Mouse (Mus musculus) retina, postnatal 1 day (tissue): Measurements from ENCODE around the gene Smim22.

ENCODE experiments used
- DNase-seq: peaks from one replicate; pipeline ENCODE4 v3.0.0-alpha.2; 2012

The Smim22 gene

DNA sequence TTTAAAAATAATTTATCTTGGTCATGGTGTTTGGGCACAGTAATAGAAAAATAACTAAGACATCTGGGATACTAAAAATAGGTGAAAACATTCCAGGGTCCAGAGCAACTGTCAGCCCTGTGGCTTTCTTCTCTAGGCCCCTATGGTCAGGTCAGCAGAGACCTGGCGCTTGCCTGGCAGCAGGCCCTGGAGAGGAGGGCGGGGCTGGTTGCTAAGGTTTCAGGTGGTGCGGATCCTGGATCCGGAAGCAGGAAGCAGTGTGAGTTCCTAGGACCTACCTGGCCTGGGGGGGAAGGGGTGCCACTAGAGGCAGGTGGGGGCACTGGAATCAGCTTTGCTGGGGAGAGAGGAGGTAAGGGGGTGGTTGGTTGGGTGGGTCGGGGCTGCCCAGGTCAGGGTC is at the start of gene Smim22:
Smim22 (plus strand) TSS at position 222 of the 400 bp plus-strand sequence.
- no peak for DNase-seq

DNA sequence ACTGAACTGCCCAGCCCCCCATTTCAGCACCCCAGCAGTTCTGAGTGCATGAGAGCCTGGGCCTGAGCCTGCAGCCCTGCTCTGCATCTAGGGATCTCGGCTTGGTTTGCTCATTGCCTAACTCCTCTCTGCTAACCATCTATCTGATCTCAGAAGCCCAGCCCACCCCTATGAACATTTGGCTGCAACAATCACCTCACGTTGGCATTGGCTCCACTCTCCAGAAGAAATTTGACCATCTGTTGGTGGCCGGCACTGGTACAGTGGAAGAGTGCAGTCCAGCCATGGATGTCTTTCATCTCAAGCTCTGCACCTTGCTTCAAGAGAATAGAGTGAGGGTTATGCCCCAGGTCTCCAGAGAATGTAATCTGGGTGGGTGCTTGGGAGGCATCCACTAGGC is 49.6 kb upstream of the Smim22 start:
- DNase-seq, result no peak

DNA sequence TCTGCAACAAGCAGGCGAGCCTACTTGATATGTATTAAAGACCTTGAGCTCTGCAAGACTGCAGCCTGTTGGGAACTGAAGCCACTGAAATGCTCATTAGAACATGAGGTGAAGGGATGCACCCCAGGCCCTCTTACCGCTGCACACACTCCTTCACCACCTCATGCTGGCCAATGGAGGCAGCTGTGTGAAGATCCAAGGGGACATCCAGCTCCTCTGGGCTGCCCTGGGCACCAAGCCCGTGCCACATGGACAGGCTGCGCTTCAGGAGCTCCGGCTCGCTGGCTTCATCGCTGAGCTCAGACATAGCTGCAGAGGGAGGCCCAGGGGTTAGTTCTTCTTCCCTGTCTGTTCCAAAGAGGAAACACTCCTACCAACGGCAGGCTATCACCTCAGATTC is 46.8 kb upstream of the Smim22 start:
- no peak for DNase-seq

DNA sequence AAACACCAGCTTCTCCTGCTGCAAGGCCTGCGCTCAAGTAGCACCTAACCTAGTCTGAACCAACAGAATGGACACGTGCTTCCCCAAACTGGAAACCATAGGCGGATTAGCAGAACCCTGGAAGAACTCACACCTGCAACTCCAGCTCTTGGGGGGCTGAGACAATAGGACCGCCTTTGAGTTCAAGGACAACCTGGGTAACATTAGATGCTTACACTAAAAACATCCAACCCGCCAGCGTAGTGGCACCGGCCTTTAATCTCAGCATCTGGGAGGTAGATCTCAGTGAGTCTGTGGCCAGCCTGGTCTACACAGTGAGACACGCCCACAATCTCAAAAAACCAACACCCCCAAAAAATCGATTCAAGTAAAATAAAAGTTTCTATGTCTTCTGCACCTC is 43.7 kb upstream of the Smim22 start:
- DNase-seq, result no peak

DNA sequence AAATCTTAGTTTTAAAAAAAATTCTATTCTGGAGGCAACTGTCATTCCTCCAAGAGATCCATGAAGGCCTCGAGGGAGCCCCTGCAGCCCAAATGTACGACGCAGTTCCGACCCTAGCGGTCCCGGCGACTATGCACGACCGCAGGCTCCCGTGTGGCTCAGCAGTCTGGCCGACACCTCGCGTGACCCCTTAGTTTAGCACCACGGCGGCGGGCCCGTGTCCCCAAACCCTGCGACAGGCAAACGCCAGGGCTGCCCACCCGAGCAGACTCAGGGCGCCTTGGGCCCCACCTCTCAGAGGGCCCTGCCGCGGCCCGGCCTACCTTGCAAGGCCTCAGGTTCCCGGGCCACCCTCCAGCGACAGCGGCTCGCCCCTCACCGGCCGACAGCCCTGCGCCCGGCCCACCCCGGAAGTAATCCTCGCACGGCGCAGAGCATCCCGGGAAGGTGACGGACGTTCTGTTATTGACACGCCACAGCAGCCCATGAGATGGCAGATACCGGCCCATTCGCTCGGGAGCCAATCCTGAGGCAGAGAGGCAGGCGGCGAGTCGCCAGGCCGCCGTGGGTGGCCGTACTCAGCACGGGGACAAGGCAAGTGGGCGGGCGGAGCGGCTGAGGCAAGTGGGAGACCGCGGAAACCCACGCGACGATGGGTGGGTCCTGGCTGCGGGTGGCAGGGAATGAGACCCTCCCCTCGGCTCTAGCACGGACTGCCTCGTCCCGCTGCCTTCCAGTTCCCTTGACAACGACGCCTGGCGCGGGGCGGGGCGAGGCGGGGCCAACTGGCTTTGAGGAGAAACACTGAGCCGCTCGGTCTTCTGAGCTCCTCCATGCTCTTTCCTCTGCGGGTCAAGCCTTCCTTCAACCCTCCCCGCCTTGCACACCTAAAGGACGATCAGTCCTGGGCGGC is 43.0 kb upstream of the Smim22 start, which contains the start of gene Anks3:
Anks3 (minus strand) TSS at position 409 of the 913 bp plus-strand sequence.
- peak; percentile 98 for DNase-seq

DNA sequence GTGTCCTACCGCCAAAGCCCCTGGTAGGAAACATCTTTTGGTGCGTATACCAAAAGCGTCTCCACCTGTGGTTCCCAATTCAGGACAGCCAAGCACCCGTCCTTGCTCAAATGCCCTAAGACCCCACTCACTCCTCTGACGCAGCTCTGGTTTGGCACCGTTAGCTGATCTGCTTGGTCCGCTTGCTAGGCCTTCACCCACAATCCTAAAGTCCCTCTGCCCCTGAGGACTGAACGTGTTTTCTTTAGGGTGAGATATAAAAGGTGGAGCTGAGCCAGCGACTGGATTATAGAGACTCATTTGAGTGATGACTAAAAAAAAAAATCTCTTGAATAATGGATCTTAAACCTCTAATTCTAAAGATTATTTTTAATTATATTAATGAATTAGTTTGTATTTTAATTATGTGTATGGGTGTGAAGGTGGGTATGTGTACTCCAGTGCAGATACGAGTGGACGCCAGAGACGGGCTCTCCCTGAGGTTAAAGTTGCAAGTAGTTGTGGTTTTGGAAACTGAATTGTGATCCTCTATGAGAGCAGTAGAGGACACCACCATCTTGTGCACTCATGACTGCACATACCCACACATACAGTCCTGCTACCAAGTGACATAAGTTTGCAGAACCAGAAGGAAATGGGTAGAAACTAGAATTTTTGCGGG is 42.2 kb upstream of the Smim22 start:
- no peak for DNase-seq

DNA sequence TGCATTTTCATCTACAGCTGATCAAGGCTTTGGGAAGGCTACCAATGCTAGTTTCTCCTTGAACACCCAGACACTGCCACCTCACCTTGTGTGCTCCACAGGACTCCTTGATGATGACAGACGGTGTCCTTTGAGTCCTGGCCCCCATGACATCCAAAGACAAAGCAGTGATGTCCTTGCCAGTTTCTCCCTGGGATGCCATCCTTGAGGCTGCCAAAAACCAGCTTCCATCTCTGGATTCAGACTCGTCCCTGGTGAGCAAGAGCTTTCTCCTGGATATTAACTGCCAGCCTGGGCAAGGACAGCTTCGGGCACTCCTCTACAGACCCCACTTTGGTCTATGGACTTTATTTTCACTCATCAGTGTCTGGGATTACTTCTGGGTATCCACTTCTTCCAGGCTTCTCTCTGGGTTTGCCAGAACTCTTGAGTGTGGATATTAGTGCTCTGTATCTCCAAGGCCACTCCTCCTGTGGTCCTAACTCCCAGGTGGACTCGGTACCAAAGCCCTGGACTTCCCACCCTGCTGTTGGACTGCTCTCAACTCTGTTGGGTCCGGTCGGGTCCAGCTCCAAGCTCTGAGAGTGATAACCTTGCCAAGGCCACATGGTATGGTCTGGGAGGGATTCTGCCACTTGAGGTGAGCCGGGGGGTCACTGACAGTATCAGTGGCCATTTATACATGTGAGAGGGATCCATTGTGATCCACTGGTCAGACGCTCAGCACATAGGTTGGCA is 41.5 kb upstream of the Smim22 start:
- DNase-seq, result no peak

DNA sequence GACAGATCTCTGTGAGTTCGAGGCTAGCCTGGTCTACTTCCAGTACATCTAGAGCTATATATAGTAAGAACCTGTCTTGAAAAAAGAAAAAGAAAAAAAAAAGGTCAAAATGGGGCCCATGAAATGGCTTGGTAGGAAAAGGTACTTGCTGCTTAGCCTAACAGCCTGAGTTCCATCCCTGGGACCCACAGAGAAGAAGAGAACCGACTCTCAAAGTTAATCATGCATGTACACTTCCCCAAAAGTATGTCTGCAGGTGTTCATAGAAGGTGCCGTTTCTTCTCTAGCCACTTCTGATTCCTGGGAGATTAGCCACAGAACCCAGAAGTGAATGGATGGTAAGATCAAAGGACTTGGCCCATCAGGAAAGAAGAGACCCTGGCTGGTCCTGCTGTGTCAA is 38.7 kb upstream of the Smim22 start:
- DNase-seq, result no peak

DNA sequence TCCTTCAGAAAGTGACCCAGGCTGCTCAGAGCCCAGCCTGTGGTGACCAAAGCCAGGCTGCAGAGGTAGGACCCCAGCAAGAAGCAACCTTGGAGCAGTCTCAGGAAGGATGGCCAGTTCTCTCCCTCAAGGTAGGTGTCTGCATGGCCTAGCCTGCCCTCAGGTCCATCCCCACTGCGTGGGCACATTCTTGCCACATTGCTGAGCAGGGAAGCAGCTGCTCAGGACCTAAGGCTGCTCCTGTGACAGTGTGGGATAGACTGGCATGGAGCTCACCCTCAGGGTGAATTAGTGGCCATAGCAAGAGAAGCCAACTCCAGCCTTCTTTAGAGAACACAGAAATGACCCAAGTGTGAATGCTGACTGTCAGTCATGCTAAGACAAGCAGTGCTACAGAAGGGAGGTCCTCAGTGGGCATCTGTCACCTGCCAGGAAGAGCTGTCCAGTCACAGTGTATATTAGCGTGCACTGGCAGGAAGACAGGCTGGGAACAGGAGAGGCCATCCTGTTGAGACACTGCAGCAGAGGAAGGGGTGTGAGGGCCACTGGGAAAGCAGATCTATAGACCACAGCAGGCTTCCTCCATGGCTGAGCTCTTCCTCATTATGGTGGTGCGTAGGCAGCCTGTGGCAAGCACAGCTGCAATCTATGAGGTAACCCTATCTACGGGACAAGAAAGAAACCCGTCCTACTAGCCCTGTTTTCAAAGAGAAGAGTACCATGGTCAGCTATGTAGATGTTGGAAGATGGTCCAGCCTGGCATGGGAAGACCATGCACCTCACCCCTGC is 37.8 kb upstream of the Smim22 start:
- DNase-seq, result no peak

DNA sequence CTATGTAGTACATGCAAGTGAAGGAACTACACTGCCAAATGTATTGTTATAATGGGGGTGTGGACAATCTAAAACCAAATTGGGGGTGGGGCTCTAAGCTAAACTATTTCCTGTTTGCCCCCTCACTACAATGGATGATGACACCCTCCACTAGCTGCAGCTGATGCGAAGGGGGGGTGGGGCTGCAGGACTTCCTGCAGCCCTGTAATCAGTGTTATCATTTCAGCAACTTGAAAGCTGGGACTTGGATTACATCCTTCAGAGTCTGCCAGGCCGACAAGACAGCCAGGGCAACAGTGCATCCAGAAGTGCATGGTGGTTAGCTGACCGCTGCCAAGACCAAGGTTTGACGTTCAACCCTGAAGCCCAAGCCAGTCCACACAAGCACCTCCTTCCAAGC is 35.5 kb upstream of the Smim22 start:
- no peak for DNase-seq

DNA sequence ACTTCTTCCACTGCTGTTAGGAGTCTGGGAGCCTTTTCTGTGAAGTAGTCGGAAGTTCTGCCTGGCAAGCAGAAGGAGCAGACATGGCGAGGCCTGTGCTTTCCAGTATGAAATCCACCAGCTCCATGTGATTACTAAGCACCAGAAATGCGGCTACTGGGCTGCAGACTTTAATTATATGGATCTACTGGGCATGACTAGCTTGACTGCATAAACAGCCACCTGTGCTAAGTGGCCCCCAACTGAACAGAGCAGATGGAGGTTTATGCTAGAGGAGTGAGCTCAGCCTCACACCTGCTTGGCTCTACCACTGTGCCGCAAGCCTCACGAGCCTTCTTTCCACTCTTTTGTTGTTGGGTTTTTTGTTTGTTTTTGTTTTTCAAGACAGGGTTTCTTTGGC is 32.6 kb upstream of the Smim22 start:
- no peak for DNase-seq

DNA sequence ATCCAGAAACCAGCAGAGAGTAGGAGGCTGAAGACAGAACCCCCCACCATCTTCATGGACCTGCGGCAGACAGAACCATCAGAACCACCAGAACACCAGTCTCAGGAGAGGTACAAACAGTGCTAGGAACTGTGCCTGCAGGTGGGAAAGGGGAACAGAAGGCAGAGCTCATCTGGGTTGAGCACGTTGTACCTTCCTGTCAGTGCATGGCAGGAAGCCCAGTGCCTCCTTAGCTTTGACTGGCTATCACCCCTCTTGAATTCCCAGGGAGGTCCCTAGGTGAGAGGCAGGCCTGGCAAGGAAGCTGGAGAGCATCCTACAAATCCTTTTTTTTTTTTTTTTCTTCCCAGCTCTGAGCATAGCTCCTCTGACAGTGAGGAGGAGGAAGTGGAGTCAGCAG is 30.9 kb upstream of the Smim22 start:
- DNase-seq, result no peak

DNA sequence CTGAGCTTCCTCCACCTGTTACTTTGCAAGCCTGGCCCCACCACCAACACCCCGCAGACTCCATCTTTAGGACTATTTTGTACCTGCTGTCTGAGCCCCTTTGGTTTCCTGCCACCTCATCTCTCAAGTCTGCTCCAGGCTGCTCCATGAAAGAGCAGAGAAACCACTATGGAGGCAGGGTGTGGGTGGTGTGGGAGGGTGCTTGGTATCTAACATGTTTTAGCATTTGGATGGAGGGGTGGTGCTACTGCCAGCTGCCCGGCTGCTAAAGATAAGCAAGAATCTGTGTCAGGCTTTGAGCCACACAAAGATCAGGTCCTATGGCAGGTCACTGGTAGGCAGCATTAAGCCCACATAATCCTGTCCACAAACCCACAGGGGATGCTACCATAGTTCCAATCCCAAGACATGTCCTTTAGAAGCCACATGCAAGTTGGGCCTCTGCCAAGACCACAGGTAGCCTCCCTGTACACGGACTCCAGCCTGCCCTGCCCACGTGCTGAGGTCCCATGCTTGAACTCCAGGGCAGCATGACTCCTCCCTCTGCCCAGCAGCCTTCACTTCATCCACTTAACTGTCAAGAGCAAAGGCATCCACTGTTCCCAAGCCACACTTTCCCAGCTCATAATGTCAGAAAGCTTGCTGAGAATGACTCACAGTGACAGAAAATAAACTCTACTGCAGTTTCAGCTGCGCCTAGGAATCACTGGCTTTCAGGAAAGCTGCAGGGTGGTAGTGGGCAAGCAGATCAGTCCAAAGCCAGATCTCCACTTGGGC is 28.6 kb upstream of the Smim22 start:
- no peak for DNase-seq

DNA sequence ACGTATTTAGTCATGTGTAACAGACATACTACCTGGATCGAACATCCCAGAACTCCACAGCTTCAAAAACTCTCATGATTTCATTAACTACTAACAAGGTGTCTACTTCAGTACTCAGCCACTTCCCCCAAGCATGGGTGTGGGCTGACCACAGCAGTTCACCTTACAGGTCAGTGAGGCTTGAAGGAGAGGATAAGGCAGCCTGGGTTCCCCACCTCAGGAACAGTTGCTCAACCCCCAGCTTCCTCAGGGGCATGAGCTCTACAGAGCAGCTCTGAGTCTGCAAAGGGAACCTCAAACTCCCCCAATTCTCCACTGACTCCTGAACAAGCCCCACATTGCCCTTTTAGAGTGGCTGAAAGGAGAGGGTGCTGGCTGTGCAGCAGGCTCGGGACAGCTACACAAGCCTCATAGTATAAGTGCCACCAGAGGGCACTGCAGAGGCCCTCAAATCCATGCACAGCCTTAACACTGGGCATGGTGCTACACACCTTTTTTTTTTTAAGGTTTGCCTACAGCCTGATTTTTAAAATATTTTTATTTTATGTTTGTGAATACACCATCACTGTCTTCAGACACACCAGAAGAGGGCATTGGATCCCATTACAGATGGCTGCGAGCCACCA is 27.2 kb upstream of the Smim22 start:
- DNase-seq, result peak; percentile 45

DNA sequence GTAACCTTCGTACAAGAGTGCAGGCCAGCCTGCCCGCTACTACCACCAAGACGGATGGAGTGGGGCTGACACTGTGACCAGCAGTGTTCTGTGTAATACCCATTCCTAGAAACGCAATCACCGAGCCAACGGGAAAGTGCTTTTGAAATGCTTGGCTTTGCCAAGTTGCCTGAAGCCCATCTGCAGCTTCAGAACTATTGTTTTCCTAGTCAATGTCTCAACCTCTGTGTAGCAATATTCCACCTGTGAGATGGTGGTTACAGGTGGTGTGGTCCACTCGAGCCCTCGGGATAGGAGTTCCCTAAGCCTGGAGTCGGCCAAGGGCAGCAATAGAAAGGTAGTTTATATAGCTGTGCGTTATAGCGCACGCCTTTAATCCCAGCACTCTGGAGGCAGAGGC is 22.4 kb upstream of the Smim22 start:
- no peak for DNase-seq

DNA sequence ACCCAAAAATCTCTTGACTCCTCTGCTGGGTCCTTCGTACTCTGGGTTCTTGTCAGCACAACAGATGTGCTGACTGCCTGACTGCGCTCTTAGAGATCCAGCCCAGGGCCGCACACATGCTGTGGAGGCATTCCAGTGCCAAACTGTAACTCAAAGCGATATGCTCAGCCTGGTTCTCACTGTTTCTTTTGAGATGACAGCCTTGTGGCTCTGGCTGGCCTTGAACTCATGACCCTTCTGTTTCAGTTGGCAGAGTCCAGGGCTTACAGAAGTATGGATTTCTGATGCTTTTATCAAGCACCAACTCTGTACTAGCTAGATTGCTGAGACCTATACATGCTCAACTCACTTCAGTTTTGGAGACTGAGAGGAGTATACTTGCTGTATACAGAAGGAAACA is 13.8 kb upstream of the Smim22 start:
- DNase-seq, result no peak

DNA sequence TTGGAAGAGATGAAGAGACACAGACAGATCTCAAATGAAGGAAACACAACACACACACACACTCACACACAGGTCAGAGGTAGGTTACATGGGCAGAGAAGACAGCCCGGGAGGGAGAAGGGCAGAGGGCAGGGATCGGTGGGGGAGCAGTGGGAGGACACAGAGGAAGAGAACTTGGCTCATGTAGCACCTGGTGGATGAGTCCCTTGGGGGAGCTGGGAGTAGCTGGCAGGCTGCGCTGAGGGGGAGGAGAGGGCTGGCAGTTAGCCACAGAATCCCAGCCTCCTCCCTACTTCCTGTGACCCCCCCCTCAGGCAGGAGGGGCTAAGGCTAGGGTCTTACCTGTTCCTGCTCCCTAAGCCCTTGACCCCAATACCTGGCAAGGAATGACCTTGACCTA is 9.5 kb upstream of the Smim22 start, which contains the start of gene Sept12:
Sept12 (minus strand) TSS at position 300 of the 400 bp plus-strand sequence.
- no peak for DNase-seq

DNA sequence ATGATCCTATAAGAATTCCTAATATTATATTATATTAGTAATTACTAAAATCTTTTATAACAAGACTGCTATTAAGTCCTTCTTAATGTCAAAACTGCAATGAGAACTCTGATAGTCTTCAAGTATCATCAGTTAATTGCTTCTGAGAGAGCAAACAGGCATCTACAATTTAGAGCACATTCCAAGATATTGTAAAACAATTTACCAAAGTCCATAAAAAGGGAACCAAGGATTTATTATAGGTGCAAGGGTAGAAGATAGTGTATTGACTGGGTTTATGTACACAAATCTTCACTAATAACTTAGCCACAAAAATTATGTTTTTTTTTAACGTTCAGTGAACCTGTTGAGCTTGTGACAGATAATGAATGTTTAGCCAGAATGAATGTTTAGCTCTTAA is 8.1 kb upstream of the Smim22 start:
- no peak for DNase-seq

DNA sequence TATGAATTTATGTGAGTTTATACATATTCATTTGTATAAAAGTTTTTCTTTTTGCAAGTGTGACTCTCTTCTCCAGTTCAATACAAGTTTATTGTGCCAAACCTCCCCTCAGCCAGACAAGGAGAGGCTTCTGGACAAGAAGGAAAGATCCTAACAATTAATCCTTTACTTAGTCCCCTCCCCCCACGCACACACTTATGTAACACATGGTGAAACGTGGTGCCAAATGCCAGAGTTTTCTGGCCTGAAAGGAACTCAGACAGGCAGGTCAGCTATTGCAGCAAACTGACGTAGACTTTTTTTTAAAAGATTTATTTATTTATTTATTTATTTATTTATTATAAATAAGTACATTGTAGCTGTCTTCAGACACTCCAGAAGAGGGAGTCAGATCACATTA is 6.5 kb upstream of the Smim22 start:
- DNase-seq, result no peak

DNA sequence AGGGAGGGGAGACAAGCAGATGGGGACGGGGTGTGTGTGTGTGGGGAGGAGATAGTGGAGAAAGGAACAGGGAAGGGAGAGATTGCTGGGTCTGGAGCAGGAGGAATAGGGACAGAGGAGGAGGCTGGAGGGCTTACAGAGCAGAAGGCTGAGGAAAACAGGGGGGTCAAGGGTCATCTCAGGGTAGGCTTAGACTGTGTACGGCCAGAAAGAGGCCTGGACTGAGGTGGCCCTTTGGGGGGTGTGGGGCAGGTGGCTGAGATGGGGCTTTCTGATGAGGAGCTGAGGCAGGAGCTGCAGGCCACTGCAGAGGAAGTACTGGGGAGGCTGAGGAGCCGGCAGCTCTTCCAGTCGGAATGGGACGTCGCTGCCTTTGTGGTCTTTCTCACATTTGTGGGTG is 404 bp downstream of the Smim22 start:
- DNase-seq, result peak; percentile 6

DNA sequence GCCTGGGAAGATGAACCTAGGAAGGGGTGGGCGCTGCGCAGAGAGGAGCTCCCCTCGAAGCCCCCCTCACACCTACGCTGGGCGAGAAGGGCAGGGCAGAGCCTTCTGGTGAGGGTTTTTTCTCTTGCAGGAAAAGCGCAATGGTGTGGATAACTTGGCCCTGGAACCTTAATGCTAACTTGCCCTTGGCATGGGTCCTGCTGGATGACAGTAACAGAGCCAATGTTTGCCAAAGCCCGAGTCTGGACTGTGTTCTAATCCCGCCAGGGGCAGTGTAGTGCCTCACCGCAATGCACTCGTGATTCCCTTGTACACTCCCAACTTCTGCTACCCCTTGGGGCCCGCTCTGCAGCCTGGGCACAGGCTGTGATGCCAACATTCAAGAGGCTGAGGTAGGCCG is 988 bp downstream of the Smim22 start:
- DNase-seq, result no peak
